Mouse (Mus musculus) Muller cell, postnatal 12 days (primary cell): ENCODE data around the gene Stom.

Source experiments
- DNase-seq: peaks from one replicate; pipeline ENCODE4 v3.0.0-alpha.2; 2015; ENCODE audit errors: inconsistent ontology term

Stom gene

GRCm38 (mm10) chr2:35320399-35320798 is 16.4 kb downstream of the Stom start:
- no peak for DNase-seq

DNA sequence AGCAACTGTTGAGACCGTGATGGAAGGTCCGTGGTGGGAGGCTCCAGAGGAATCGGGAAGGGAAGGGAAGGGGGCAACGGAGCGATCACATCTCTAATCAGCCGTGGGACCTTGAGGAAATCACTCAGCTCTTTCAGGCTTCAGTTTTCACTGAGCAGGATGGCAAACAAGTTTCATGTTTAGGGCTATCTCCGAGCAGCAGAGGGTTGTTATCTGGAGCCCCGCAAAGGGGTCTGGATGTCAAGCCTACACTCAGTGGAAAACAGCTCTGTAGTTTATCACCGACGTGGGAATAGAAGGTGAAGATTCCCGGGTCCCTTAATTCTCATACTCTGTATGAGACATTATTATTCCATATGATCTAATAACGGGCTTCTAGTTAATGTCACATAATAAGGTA is 18.4 kb downstream of the Stom start:
- DNase-seq: no peak

GRCm38 (mm10) chr2:35317604-35318003 is 19.2 kb downstream of the Stom start:
- DNase-seq: no peak

GRCm38 (mm10) chr2:35314300-35314699 is 22.5 kb downstream of the Stom start:
- DNase-seq: no peak

DNA sequence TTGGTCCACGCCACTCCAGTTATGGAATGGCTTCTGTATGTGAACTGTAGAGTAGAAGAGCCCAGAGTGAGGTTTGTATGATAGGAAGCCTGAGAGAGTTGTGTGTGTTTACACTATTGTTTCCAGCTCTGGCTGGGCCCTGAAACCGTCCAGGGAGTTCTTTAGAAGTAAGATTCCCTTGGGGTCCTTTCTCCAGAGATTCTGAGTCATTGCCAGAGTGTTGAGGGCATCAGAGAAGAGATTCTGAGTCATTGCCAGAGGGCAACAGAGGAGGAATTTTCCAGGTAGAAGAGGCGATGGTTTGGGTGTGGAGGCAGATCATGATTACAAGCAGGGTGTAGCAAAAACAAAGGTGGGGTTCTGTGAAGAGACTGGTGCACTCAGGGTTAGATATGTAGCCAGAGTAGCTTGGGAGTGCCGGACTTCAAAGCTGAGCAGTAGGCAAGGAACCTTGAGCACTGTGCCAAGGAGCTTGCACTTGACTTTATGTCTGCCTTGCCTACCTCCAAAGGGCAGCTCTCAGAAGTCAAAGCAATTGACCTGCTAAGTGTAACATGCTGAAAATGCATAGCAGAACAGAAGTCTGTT is 26.8 kb downstream of the Stom start:
- no peak for DNase-seq

DNA sequence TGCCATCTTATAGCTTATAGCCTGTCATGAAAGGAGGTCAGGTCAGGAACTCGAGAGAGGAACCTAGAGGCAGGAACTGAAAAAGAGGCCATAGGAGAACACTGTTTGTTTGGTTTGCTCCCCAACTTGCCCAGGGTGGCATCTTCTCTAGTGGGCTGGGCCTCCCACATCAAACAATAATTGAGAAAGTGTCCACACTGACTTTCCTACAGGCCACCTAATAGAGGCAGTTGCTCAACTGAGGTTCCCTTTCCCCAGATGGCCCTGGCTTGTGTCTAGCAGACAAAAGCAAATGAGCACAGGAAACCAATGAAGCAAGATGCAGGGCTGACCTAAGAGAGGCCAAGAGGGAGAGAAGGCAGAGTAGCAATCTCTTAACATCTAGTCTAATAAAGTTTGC is 28.6 kb downstream of the Stom start:
- no peak for DNase-seq

DNA sequence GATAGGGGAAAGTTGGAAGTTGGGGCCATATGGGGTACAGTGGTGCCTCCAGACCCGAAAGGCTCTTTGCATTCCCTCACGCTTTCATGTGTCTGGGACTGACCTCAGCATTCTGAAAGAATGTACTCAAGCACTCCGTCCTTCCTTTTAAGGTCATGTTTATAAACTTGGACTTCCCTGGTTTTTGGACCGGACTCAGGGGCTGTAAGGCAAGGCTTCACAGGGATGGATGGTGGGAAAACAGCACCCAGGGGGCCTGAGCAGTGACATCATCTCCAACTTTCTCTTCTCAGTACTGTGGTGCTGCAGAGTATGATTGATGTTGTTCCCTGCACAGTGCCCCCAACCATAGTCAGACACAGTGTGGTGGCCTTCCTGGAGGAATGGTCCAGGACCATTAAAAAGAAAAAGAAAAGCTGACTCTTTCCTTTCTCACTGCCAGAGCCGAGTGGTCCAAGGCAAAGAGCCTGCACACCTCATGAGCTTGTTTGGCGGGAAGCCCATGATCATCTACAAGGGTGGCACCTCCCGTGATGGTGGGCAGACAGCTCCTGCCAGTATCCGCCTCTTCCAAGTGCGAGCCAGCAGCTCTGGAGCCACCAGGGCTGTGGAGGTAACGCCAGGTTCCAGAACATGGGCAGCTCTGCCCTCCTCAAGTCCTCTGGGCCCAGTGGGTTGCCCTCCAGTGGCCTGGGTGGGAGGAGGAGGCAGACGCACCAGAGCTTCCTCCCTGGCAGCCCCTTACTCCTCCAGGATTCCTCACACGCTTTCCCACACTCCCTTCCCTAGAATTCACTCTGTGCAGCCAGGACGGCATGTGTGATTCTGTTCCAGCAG is 34.5 kb downstream of the Stom start:
- DNase-seq: no peak

DNA sequence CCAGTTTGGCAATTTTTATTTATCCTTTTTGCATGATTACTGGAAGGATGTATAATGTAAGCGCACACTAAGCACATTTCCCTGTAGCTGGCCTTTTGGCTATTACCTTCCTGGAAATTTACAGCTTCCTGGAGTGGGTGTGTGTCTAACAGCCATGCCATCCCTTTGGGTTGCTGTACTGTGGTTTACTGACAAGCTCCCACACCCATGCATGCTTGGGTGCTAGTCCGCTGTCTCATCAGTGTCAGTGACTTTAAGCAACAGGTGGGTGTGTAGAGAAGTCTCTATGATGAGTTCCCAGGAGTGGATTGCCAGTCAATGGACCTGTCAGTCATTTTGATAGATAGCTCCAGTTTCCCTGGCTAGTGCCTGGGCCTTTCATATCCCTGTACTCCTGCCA is 37.3 kb downstream of the Stom start:
- DNase-seq: no peak

- DNase-seq: peak; percentile 63
Observed at GRCm38 (mm10) chr2:35297703-35298332, 39.0 kb downstream of the Stom start.

DNA sequence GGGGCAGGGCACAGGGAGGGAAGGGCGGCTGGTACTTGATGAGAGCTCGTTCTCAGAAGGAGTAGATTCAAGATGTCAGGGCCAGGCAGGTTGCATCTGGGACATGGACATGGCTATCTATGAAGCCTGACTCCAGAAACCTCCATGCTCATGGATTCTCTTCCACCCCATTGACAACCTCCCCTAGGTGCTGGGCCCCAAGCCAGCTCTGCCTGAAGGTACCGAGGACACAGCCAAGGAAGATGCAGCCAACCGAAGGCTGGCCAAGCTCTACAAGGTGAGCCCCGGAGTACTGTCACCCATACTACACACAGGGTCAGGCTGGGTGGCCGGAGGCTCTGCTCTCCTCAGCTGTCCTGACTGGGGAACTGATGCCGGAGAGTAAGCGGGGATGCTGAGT is 43.5 kb downstream of the Stom start:
- DNase-seq: no peak

- no peak for DNase-seq
Observed at GRCm38 (mm10) chr2:35292700-35293099, 44.1 kb downstream of the Stom start.

- no peak for DNase-seq
Observed at GRCm38 (mm10) chr2:35291856-35292255, 44.9 kb downstream of the Stom start.

DNA sequence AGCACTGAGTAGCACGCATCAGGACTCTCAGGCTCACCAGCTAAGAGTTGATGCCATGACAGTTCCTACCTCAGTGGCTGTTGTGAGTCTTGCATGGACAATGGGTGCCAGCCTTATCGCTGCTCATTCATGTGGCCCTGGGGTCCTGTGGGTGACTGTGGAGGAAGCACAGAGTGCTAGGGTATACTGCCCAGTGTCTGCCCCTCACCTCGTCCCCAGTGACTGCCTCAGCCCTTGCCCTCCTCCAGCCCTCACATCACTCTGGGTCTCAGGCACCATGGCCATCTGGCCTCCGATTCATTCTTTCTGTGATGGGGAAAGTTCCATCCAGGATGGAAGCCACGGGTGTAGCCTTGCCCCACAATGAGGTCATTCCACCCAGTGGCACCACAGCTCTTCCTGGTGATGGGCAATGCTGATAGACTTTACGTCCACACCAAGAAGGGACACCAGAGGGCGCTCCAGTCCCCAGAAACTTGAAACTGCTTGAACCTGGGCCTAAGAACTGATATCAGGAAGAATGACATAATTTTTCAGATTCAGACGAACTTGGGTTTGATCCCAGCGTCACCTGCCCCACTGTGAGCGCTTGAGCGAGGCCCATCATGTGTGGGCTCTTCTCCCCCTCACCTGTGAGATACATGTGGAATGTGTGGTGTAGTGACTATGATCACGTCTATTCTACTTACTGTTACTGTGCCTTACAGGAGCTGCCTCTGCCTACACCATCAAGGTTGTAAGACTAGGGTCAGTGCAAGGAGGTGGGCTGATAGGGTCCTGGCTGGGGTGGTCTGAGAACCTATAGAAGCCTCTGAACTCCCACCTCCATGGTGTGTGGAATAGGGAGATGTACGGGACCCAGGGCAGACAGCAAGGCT is 47.8 kb downstream of the Stom start:
- peak; percentile 61 for DNase-seq

GRCm38 (mm10) chr2:35287017-35287620 is 49.7 kb downstream of the Stom start:
- no peak for DNase-seq

DNA sequence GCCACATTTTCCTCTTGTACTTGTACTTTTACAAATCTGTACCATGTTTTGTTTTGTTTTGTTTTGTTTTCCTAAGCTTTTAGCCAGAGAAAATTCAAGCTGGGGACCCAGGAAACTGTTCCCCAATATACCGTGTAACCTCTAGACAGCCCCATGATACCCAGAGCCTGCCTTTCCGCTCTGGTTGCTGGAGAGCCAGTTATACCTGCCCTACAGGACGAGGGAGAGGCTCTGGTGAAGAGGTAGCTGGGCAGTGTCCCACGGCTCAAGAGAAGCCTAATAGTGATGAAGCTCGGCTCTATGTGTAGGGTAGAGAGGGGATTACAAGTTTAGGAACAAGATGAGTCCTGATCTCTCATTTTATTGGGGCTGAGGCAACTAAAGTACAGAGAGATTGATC is 51.6 kb downstream of the Stom start:
- DNase-seq: no peak

GRCm38 (mm10) chr2:35283997-35284396 is 52.8 kb downstream of the Stom start:
- DNase-seq: no peak

GRCm38 (mm10) chr2:35282214-35282613 is 54.6 kb downstream of the Stom start:
- no peak for DNase-seq

GRCm38 (mm10) chr2:35280001-35280400 is 56.8 kb downstream of the Stom start:
- no peak for DNase-seq

DNA sequence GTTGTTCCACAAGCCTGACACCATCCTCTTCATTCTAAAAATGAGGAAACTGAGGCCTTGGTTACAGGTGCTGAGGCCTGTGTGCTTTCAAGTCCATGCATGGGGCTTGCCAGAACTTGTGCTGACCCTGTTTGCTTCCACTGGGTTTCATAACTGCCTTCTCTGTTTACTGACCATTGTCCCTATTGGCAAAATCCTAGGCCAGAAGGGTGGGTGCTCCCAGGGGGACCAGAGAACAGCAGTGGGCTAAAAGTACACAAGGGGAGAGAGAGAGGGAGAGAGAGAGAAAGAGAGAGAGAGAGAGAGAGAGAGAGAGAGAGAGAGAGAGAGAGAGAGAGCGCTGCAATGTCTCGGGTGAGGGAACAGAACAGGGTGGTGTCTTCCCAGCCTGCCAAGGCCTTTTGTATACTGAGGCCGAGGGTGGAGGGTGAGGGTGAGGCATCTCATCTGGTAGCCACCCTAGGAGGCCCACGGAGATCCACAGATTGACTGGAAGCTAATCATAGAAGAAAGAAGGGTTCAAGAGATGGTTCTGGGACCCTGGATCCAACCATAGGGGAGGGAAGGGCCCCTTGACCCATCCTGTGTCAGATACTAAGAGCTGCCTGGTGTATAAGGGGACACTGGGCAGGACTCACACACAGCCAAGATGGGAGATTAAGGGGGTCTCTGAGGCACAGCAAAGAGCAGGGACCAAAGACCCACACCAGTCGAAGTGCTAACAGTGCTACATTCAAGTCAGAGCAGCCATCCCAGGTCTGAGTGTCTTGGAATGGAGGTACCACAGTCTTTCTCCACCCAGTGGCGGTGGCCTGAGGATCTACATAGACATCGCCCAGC is 58.2 kb downstream of the Stom start:
- DNase-seq: no peak

GRCm38 (mm10) chr2:35277686-35278085 is 59.1 kb downstream of the Stom start:
- no peak for DNase-seq

- DNase-seq: peak; percentile 75
Observed at GRCm38 (mm10) chr2:35273536-35273935, 63.2 kb downstream of the Stom start.
